Mouse (Mus musculus): ENCODE data around the gene Pld2. TPM values are rescaled to one million over a fixed set of nuclear protein-coding genes. Genes with fewer than 3 reads are reported as not detected.

The Pld2 gene
- polyA plus RNA-seq, 1 experiment from 2014 or later: 10.0 TPM

DNA sequence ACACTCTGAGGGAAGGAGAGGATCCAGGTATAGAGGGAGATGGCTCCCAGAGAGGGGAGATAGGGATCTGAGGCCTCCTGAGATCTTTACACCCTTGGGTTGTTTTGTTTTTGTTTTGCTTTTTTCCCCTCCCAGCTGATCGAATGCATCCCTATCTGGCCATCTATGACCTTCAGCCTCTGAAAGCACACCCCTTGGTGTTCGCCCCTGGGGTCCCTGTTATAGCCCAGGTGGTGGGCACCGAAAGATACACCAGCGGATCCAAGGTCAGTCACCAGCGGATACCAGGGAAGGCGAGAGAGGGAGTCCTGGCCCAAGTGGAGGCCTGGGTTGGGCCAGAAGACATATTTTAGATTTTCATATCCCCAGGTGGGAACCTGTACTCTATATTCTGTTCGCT, 1.1 kb downstream of the Pld2 start:
- peak overlapping the region; percentile 81; the same call in 1 of the 2 replicates for H3K9ac ChIP-seq (ENCODE audit: low read depth, low read length)
- H3K27me3 ChIP-seq (replicated peaks; ENCODE audit: control insufficient read depth, insufficient read depth, low read length): no peaks in the 10 kb centered on the region

GRCm38 (mm10) chr11:70541415-70541814, 1.6 kb downstream of the Pld2 start:
- H3K4me2 ChIP-seq (ENCODE audit: low read depth, low read length): peak overlapping the region; percentile 83
- no peak for ATAC-seq
- H3K9ac ChIP-seq (ENCODE audit: low read depth, low read length): no peak overlapping the region
- H3K9me3 ChIP-seq (ENCODE audit: control insufficient read depth, low read length): no peaks in the 10 kb centered on the region
- H3K4me3 ChIP-seq (ENCODE audit: low read length): no peak overlapping the region
- H3K27ac ChIP-seq (ENCODE audit: low read length): no peak overlapping the region
- no peaks in the 10 kb centered on the region for H3K36me3 ChIP-seq (ENCODE audit: control insufficient read depth, insufficient read depth, low read length)
- WGBS: 77% methylated on average over 5 of the region's 5 CpGs
- H3K4me1 ChIP-seq (ENCODE audit: control insufficient read depth, insufficient read depth, low read length): peaks cover 8% of the 10 kb centered on the region
- H3K27me3 ChIP-seq (replicated peaks; ENCODE audit: control insufficient read depth, insufficient read depth, low read length): no peaks in the 10 kb centered on the region

More for the DNA sequence above, 1.1 kb downstream of the Pld2 start:
- Histone ChIP-seq H3K27ac (ENCODE audit: low read length) (no peak overlapping the region), H3K4me3 (ENCODE audit: low read length) (peak overlapping the region; percentile 75), H3K4me1 (ENCODE audit: control insufficient read depth, insufficient read depth, low read length) (peaks cover 8% of the 10 kb centered on the region), H3K9me3 (ENCODE audit: control insufficient read depth, low read length) (no peaks in the 10 kb centered on the region), H3K4me2 (ENCODE audit: low read depth, low read length) (peak overlapping the region; percentile 83), H3K36me3 (ENCODE audit: control insufficient read depth, insufficient read depth, low read length) (no peaks in the 10 kb centered on the region)
- 81% methylated on average over 7 of the region's 7 CpGs for WGBS
- ATAC-seq: no peak

GRCm38 (mm10) chr11:70544496-70544895, 4.6 kb downstream of the Pld2 start:
- no peak overlapping the region for H3K27ac ChIP-seq (ENCODE audit: low read length)
- 75% methylated on average over 7 of the region's 7 CpGs for WGBS
- H3K9ac ChIP-seq (ENCODE audit: low read depth, low read length): no peak overlapping the region
- no peaks in the 10 kb centered on the region for H3K36me3 ChIP-seq (ENCODE audit: control insufficient read depth, insufficient read depth, low read length)
- H3K4me3 ChIP-seq (ENCODE audit: low read length): no peak overlapping the region
- H3K4me1 ChIP-seq (ENCODE audit: control insufficient read depth, insufficient read depth, low read length): peaks cover 5% of the 10 kb centered on the region
- no peaks in the 10 kb centered on the region for H3K9me3 ChIP-seq (ENCODE audit: control insufficient read depth, low read length)
- H3K27me3 ChIP-seq (replicated peaks; ENCODE audit: control insufficient read depth, insufficient read depth, low read length): no peaks in the 10 kb centered on the region
- H3K4me2 ChIP-seq (ENCODE audit: low read depth, low read length): no peak overlapping the region
- ATAC-seq: no peak

DNA sequence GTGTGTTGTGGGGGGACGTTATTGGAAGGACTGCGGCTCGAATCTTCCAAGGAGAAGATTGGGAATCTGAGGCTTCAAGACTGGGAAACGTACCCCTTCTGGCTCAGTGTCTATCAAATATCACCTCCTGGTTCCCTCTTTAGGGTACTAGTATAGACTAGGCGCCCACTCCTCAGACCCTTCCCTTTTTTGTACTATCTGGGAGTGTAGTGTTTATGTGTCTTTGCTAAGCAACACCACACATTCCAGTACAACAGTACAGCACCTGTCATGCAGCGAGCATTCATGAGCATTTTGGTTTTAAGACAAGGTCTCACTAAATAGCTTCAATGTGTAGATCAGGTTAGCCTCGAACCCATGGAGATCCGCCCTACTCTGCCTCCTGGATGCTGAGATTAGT, 11.7 kb downstream of the Pld2 start:
- Histone ChIP-seq H3K27ac (ENCODE audit: low read length) (no peak overlapping the region), H3K4me2 (ENCODE audit: low read depth, low read length) (no peak overlapping the region), H3K36me3 (ENCODE audit: control insufficient read depth, insufficient read depth, low read length) (no peaks in the 10 kb centered on the region; the same call in 1 of the 2 replicates), H3K4me3 (ENCODE audit: low read length) (no peak overlapping the region), H3K4me1 (ENCODE audit: control insufficient read depth, insufficient read depth, low read length) (no peaks in the 10 kb centered on the region), H3K9me3 (ENCODE audit: control insufficient read depth, low read length) (no peaks in the 10 kb centered on the region), H3K27me3 (replicated peaks; ENCODE audit: control insufficient read depth, insufficient read depth, low read length) (no peaks in the 10 kb centered on the region), H3K9ac (ENCODE audit: low read depth, low read length) (no peak overlapping the region)
- 87% methylated on average over 8 of the region's 8 CpGs for WGBS
- no peak for ATAC-seq

GRCm38 (mm10) chr11:70553940-70554339, 14.1 kb downstream of the Pld2 start:
- Histone ChIP-seq H3K27me3 (replicated peaks; ENCODE audit: control insufficient read depth, insufficient read depth, low read length) (no peaks in the 10 kb centered on the region), H3K4me3 (ENCODE audit: low read length) (no peak overlapping the region), H3K27ac (ENCODE audit: low read length) (no peak overlapping the region), H3K36me3 (ENCODE audit: control insufficient read depth, insufficient read depth, low read length) (no peaks in the 10 kb centered on the region; the same call in 1 of the 2 replicates), H3K9ac (ENCODE audit: low read depth, low read length) (no peak overlapping the region), H3K4me2 (ENCODE audit: low read depth, low read length) (no peak overlapping the region), H3K9me3 (ENCODE audit: control insufficient read depth, low read length) (no peaks in the 10 kb centered on the region), H3K4me1 (ENCODE audit: control insufficient read depth, insufficient read depth, low read length) (no peaks in the 10 kb centered on the region)
- WGBS: 35% methylated on average over 6 of the region's 7 CpGs
- no peak for ATAC-seq

- H3K9ac ChIP-seq (ENCODE audit: low read depth, low read length): no peak overlapping the region
- no peak overlapping the region for H3K4me3 ChIP-seq (ENCODE audit: low read length)
- peaks cover 7% of the 10 kb centered on the region; the same call in 1 of the 2 replicates for H3K4me1 ChIP-seq (ENCODE audit: control insufficient read depth, insufficient read depth, low read length)
- H3K27ac ChIP-seq (ENCODE audit: low read length): no peak overlapping the region
- no peaks in the 10 kb centered on the region for H3K27me3 ChIP-seq (replicated peaks; ENCODE audit: control insufficient read depth, insufficient read depth, low read length)
- H3K4me2 ChIP-seq (ENCODE audit: low read depth, low read length): no peak overlapping the region
- no peak for ATAC-seq
- no peaks in the 10 kb centered on the region; the same call in 1 of the 2 replicates for H3K36me3 ChIP-seq (ENCODE audit: control insufficient read depth, insufficient read depth, low read length)
- no peaks in the 10 kb centered on the region for H3K9me3 ChIP-seq (ENCODE audit: control insufficient read depth, low read length)
- WGBS: 91% methylated on average over 9 of the region's 9 CpGs
Measured at GRCm38 (mm10) chr11:70557545-70557944, 17.7 kb downstream of the Pld2 start.

DNA sequence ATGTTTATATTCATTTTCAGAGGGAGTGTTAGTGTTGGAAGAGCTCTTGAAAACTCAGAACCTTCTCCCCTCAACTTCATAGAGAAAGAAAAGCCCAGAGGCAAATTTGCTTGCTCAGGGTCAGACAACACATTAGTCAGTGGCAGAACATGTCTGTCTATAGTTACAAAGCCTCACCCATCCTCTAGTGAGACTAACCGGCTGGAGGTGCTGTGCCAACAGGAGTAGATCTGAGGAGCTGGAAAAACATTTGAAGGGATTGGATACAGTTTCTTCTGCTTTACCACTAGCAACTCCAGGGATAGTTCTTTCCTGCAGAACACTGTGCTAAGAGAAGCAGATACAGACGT, 22.0 kb downstream of the Pld2 start:
- Histone ChIP-seq H3K9me3 (ENCODE audit: control insufficient read depth, low read length) (no peaks in the 10 kb centered on the region), H3K36me3 (ENCODE audit: control insufficient read depth, insufficient read depth, low read length) (no peaks in the 10 kb centered on the region), H3K27ac (ENCODE audit: low read length) (peak overlapping the region; percentile 92), H3K4me1 (ENCODE audit: control insufficient read depth, insufficient read depth, low read length) (peaks cover 26% of the 10 kb centered on the region), H3K4me3 (ENCODE audit: low read length) (peak overlapping the region; percentile 74), H3K9ac (ENCODE audit: low read depth, low read length) (peak overlapping the region; percentile 88), H3K27me3 (replicated peaks; ENCODE audit: control insufficient read depth, insufficient read depth, low read length) (no peaks in the 10 kb centered on the region), H3K4me2 (ENCODE audit: low read depth, low read length) (peak overlapping the region; percentile 87)
- ATAC-seq: peak; percentile 32; the same call in 1 of the 2 replicates
- 0% methylated on average over 2 of the region's 2 CpGs for WGBS

GRCm38 (mm10) chr11:70562287-70562994, 22.6 kb downstream of the Pld2 start, which contains the start of gene Mink1:
TSS of gene Mink1 (plus strand) at chr11:70562881.
- Histone ChIP-seq H3K27ac (ENCODE audit: low read length) (peak within 1 kb of the TSS; percentile 92), H3K4me2 (ENCODE audit: low read depth, low read length) (peak within 1 kb of the TSS; percentile 87), H3K9ac (ENCODE audit: low read depth, low read length) (peak within 1 kb of the TSS; percentile 88), H3K36me3 (ENCODE audit: control insufficient read depth, insufficient read depth, low read length) (no peaks in the 10 kb centered on the region), H3K4me3 (ENCODE audit: low read length) (peak within 1 kb of the TSS; percentile 74), H3K9me3 (ENCODE audit: control insufficient read depth, low read length) (no peaks in the 10 kb centered on the region), H3K27me3 (replicated peaks; ENCODE audit: control insufficient read depth, insufficient read depth, low read length) (no peaks in the 10 kb centered on the region), H3K4me1 (ENCODE audit: control insufficient read depth, insufficient read depth, low read length) (peaks cover 26% of the 10 kb centered on the region)
- peak; percentile 91 for ATAC-seq
- under 1% methylated on average over 53 of the region's 57 CpGs for WGBS

DNA sequence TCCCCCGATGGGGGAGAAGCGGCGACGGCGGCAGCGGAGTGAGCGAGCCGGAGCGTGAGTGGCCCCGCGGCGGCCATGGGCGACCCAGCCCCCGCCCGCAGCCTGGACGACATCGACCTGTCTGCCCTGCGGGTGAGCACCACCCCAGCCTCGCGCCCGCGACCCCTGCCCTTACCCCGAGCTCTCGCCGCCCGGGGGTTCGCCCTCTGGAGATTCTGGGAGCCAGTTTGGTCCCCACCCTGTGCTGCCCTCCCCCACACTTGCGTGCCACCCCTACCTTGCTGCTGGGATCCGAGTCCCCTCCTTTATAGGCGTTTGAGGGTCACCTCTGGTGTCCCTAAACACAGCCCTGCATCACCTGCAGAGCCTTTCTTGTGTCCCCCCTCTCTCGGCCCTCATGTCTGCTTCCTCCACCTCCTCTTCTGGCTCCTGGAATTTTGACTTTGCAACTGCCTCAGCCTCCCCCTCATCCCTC, 23.2 kb downstream of the Pld2 start:
- Histone ChIP-seq H3K9me3 (ENCODE audit: control insufficient read depth, low read length) (no peaks in the 10 kb centered on the region), H3K36me3 (ENCODE audit: control insufficient read depth, insufficient read depth, low read length) (no peaks in the 10 kb centered on the region), H3K4me2 (ENCODE audit: low read depth, low read length) (peak overlapping the region; percentile 87), H3K27ac (ENCODE audit: low read length) (peak overlapping the region; percentile 92), H3K4me3 (ENCODE audit: low read length) (peak overlapping the region; percentile 74), H3K9ac (ENCODE audit: low read depth, low read length) (peak overlapping the region; percentile 88), H3K27me3 (replicated peaks; ENCODE audit: control insufficient read depth, insufficient read depth, low read length) (no peaks in the 10 kb centered on the region), H3K4me1 (ENCODE audit: control insufficient read depth, insufficient read depth, low read length) (peaks cover 26% of the 10 kb centered on the region)
- under 1% methylated on average over 31 of the region's 31 CpGs for WGBS
- no peak; the same call in 1 of the 2 replicates for ATAC-seq

Data from intestine, embryonic 16.5 days (tissue).